Mouse (Mus musculus) adrenal gland, postnatal 10 days (tissue): ENCODE results near the gene Pga5. TPM values are rescaled to one million over a fixed set of nuclear protein-coding genes. Genes with fewer than 3 reads are reported as not detected.
A peak's percentile ranks its signal among the peaks of the same experiment; 100 is the strongest.

Experiments used
- DNase-seq: peaks from one replicate; pipeline ENCODE4 v3.0.0; 2021; ENCODE audit warnings: mixed read lengths
- long read RNA-seq, 2 experiments: library from polyadenylated mRNA; stranded (forward); transcript quantifications; one replicate each; pipeline ENCODE4 v2.0.0; 2021
- total RNA-seq, 2 experiments: library from RNA; stranded (reverse); gene quantifications; 2 replicates each; pipeline ENCODE4 v1.2.3; 2021

The Pga5 gene
- not detected for total RNA-seq
- long read RNA-seq, experiment 1 = 0 reads
- long read RNA-seq, experiment 2 = 0 reads

- DNase-seq = peak; percentile 91
These were observed at the start of gene Pga5 for GRCm38 (mm10) chr19:10677915-10678771. Gene Pga5 (minus strand): TSS chr19:10678071.

DNA sequence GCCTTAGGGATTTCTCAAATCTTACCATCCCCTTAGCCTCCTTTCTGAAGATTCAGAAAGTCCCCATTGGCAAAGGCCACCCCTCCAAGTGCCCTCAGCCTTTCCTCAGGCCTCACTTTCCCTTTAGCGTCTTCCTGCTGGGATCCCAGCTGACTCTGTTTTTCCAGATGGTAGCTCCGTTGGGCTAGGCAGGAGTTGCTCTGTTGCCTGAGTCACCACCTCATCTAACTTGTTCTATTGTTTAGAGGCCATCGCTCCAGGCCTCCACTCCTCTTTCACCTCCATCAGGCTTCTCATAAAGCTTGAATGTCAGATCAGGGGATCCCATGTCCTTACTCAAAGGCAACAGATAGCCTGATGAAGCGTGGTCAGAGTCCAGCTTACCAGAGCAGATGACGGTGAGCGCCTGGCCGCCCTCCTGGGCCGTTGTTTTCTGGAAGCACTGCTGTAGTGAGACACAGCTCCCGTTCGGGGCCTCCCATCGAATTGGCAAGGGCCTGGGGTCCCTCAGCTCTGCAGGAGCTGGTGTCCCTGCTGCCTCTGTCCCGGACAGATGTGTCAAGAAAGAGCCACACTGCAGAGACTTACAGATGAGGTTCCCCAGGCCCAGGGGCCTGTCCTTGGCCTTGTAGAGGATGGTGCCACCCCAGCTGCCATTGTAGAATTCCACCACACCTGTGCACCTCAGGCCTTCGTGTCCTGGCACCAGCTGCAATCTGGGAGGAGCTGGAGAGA is 46.9 kb upstream of the Pga5 start:
- DNase-seq = no peak

DNA sequence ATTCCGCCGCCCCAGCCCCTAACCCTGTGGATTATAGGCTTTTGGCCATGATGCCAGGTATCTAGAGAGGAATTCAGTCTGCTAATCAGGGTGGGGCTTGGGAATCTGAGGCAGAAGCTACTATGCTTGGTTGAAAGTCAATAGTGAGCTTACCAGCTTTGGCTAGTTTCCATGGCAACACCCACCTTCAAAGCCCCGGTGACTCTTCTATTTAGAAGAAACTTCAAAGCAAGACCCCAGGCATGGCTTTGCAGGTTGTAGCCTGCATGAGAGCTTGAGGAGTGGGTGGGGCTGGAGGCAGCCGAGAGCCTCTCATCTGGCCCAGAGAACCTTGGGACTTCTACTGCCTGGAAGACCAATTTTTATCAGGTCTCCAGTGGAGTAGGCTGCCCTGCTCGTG is 45.8 kb upstream of the Pga5 start:
- no peak for DNase-seq

DNA sequence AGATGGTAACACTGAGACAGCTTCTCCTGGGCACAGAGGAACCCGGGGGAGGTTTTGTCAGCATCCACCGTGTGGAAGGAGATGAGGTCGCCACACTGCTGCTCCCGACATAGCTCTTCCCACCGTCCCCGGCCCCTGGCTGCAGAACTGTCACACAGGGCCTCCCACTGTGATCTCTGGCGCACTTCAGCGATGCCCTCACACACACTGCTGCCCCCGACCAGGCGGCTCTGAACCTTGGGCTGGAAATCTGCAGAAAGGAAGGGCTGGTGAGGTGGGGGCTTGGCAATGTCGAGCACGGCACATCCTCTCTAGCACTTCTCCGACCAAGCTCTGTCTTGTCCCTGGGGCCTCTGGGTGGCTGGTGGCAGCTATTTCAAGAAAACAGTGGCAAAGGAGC is 45.2 kb upstream of the Pga5 start:
- no peak for DNase-seq

DNA sequence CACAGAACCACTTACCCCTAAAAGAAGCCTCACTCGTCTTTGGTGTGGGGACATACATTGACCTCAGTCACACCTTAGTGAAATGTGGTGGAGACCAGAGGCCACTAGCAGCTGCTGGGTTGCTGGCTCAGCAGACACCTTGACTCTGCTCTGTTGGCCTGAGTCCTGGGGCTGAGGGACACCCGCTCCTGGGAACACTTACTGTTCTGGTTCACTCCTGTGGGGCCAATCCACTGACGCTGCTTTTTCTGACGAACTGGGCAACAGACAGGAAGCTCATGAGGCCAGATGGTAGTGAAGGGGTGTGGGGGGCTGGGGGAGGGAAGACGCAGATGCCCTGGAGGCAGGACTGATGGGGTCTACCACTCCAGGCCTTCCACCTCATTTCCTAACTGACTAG is 43.2 kb upstream of the Pga5 start:
- no peak for DNase-seq

DNA sequence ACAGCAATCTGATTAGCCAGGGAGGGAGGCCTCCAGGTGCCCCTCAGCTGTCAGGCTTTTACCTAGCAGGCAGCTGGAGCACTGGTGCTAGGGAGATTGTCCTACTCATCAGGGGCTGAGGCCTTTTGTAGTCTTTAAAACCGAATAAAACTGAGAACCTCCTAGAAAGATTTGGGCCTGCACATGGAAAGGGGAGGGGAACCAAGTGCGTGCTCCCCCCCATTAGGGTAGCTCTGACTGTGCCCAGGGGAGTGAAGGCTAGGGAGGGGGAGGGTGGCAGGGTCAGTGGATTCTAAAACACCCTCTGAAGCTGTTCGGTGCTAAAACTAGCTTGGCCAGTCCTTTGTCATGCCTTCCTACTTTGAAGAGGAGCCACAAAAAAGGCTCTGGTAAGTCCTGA is 42.7 kb upstream of the Pga5 start:
- no peak for DNase-seq

- DNase-seq = no peak
These were observed 41.9 kb upstream of the Pga5 start for GRCm38 (mm10) chr19:10719751-10720150.

GRCm38 (mm10) chr19:10718251-10718775 is 40.4 kb upstream of the Pga5 start:
- peak; percentile 60 for DNase-seq

- no peak for DNase-seq
These were observed 37.6 kb upstream of the Pga5 start for GRCm38 (mm10) chr19:10715476-10715875.

GRCm38 (mm10) chr19:10714682-10715475 is 37.0 kb upstream of the Pga5 start:
- peak; percentile 83 for DNase-seq

DNA sequence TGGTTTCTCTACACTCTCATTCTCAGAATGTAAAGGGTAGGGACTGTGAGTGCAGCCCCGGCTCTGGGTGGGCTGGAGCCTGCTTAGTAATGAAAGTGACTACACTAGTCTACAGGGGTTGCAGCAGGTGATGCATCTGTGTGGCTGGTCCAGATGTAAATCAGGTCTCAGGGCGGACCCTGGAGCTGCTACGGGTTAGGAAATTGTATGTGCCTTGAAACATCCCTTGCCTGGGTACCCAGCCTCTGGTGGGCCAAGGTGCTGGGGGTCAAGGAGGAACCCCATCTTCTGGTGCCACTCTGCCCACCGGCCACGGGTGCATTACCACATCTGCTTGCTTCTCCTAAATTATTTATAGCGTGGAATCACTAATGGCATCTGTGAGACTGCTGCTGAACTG is 36.3 kb upstream of the Pga5 start:
- no peak for DNase-seq

DNA sequence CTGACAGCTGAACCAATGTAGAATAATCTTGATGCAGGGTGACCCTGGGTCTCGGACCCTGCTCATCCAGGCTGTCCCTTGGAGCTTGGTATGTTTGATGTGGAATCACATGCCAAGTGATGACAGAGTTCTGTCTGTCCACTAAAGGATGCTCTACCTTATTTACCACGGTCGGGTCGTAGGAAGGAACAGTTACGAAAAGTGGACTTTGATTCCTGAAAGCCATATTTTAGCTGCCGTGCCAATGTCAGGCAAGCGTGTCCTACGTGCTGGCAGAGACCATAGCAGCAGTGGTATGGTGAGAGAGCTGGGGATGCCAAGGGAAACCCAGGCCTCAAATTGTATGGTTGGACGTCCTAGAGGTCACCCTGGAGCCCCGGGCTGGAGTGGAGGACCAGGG is 35.7 kb upstream of the Pga5 start:
- no peak for DNase-seq

- DNase-seq = no peak
These were observed 34.8 kb upstream of the Pga5 start for GRCm38 (mm10) chr19:10712646-10713045.

DNA sequence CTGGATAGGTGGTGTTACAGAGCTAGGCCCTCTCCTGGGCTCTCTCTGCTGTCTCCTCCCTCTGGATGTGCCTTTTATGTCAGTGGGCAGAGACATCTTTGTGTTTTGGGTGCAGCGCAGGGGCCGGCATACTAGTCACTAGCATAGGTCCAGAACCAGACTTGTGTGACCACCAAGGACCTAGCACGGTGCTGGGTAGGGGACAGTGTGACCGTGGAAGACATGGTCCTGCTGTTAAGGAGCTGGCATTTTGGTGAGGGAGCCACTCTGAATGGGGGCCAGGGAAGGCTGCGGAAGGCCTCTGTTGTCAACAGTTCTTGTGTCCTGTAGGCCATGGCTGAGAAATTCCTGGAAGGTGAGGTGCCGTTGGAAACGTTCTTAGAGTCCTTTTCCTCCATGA is 34.3 kb upstream of the Pga5 start:
- DNase-seq = no peak

DNA sequence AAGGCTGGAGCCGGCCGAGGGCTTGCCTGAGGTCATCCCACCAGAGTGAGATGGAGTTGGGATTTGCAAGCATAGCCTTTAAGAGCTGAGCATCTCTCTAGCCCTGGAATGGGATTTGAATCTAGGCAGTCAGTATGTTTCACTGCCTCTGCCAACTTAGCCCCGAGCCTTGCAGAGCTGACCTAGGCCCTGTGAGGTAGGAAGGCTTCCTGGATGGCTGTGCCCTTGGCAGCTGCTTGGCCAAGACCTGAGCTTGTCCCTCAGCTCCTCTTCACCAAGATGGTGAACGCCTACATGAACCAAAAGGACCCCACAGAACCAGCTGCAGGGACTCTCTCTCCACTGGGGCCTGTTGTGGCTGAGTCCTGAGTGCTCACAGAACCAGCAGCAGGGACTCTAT is 32.9 kb upstream of the Pga5 start:
- no peak for DNase-seq

DNA sequence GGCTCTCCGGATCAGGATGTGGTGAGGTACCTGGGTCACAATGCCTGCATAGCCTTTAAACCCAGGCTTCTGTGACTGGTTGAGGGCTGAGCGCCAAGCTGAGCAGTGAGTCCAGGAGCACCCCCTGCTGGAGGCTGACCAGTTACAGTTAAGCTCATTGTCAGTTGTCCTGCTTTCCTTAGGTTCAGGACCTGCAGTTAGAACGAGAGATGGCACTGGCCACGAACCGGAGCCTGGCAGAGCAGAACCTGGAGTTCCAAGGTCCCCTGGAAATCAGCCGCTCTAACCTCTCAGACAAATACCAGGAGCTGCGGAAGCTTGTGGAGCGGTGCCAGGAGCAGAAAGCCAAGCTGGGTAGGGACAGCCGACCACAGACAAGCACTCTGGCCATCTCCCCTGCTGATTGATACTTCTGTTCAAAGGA is 32.2 kb upstream of the Pga5 start:
- DNase-seq = peak; percentile 77

DNA sequence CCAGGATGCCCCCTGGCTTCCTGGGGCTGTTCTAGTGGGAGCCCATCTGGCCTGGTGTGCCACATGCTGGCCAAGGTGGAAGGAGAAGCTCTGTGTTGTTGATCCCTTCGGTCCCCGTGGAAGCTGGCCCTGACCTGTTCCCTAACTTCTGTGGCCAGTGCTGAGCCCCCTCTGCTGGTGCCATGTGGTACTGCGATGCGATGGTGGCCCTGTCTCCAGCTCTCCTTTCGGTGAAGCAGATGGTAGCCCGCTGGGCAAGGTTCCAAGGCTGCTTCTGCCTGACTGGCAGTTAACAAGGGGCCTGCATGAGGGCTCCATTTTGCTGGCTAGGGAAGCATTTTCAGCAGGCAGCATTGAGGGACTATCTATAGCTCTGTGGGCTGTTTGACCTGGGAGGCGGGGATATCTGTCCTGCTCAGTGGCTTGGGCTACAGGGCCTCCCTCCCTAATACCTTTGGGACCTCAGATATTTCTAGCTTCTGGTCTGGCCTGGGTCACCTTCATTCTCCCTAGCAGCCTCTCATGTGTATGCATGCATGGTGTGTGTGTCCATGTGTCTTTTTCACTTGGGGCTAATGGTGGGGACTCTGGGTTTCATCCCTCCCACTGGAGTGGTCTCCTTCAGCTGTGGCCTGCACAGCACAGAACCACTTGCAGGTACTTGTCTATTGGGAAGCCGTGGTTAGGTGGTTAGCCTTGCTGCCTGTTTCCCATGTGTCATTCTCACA is 31.7 kb upstream of the Pga5 start:
- DNase-seq = peak; percentile 98

DNA sequence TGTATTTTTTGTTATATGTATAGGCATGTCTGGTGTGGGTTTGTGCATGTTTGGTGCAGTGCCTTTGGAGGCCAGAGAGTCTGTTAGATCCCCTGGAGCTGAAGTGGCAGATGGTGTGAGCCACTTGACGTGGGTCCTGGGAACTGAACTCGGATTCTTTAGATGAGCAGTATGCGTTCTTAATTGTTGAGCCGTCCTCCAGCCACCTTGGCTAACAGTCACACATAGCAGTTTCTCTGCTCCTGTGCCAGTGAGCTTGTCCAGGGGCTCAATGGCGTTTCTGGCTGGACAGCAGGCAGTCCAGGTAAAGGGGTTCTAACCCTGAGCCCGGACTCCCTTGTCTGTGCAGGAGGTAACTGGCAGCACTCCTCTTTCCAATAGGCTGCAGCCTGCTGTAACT is 31.0 kb upstream of the Pga5 start:
- DNase-seq = no peak

DNA sequence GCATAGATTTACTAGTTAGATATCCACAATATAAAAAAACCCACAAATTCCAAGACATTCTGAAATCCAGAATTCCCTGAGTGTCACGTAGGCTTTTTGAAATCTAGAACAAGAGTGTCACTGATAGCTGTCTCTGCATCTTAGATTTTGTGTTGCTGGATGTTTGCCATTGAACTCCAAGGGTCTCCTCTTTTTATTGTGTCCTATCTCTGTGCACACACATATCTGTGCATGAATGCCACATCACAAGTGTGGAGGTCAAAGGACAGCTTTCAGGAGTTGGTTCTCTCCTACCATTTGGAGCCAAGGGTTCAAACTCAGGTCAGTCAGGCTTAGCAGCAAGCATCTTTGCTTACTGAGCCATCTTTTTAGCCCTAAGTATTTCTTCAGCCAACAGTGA is 30.0 kb upstream of the Pga5 start:
- no peak for DNase-seq

DNA sequence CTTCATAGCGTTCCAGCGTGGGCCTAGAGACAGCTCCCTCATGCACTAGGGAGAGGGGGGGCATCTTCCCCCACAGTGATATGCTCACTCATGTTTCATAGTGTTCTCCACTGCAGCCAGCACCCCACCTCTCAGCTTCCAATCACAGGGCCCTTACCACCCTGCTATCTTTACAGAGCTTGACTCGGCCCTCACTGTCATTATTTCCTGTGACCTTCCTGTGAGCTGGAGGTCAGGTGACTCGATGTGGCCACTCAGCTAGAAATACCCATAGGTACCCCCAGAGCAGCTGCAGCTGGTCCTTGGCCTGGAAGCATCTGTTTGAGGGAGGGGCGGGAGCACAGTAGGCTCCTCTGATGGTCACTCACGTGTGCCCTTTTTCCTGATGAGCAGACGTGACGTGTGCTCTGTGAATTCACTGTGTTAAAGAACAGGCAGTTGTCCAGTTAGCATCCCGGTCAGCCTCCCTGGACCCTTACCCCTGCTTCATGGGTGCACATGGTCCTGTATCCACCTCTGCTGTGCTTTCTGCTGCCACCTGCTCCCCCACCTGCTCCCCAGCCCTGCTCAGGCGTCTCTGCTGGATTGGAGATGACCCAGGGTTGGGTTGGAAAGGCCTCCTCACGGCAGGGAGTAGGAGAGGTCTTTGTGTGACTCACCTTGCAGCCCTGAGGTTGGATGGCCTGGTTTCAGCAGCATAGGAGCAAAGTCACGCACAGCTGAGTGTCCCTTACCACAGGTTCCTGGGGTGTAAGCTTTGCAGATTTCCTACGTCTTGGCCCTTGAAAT is 29.4 kb upstream of the Pga5 start:
- DNase-seq = no peak

- peak; percentile 48 for DNase-seq
These were observed 25.6 kb upstream of the Pga5 start for GRCm38 (mm10) chr19:10703470-10703869.
